Mouse (Mus musculus): ENCODE data around the gene Asprv1. TPM values are rescaled to one million over a fixed set of nuclear protein-coding genes. Genes with fewer than 3 reads are reported as not detected.

The Asprv1 gene
- 0.76 and 1.00 TPM in 2 replicates for polyA plus RNA-seq (2015; fragmentation: Nextera tagmentation; extraction: Ambion mirVana)

- Histone ChIP-seq H3K4me1 (replicated peaks) (no peaks in the 10 kb centered on the region), H3K36me3 (no peaks in the 10 kb centered on the region), H3K4me3 (no peak within 1 kb of the TSS), H3K9ac (no peak within 1 kb of the TSS), H3K9me3 (no peaks in the 10 kb centered on the region), H3K4me2 (no peak within 1 kb of the TSS), H3K27me3 (no peaks in the 10 kb centered on the region), H3K27ac (replicated peaks) (no peak within 1 kb of the TSS)
- WGBS, result 53% methylated on average over 10 of the region's 10 CpGs
- no peak for ATAC-seq (ENCODE audit: low FRiP score, low read depth)
Measured at GRCm38 (mm10) chr6:86627946-86628345, at the start of gene Asprv1. Asprv1 (plus strand) TSS chr6:86628164.

DNA sequence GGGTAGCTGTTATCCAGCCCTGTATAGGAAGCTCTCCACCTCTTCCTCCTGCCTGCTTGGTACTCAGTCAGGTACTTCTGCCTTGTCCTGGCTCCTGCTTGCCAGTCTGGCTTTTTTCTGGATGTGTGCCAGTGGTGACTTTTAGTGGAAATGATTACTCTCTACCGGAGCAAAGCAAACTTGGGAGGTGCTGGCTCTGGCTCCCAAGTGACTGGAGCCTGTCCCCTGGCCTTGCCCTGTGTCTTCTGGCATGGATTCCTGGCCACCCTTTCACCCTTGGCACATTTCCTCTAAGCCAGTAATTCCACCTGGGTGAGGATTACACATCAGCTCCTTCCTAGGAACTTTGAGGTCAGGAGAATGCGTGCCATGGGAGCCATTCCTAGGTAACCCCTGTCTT, 49.6 kb upstream of the Asprv1 start:
- Histone ChIP-seq H3K36me3 (no peaks in the 10 kb centered on the region), H3K4me2 (no peak overlapping the region), H3K4me3 (no peak overlapping the region), H3K9me3 (no peaks in the 10 kb centered on the region), H3K4me1 (replicated peaks) (no peaks in the 10 kb centered on the region), H3K9ac (no peak overlapping the region), H3K27me3 (no peaks in the 10 kb centered on the region), H3K27ac (replicated peaks) (no peak overlapping the region)
- ATAC-seq (ENCODE audit: low FRiP score, low read depth), result no peak
- 76% methylated on average over 2 of the region's 2 CpGs for WGBS

GRCm38 (mm10) chr6:86579066-86579784, 48.7 kb upstream of the Asprv1 start:
- H3K27ac ChIP-seq (replicated peaks), result peak overlapping the region; percentile 65; the same call in 1 of the 2 replicates
- WGBS, result 74% methylated on average over 2 of the region's 2 CpGs

DNA sequence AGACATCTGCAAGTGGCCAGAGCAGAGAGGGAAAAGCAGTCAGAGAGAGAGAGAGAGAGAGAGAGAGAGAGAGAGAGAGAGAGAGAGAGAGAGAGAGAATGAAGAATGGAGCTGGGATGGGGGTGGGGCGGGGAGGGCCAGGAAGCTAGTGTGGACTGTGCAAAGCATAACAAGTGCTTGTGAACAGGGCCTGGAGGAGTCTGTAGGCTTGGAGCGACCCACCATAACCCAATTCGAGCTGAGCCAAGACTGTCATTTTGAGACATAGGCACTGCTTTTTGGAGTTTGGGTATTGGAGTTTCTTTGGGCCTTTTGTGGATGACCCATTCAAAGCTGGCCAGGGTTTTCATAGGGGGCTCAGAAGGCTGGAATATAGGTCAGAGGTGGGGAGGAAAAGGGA, 48.0 kb upstream of the Asprv1 start:
- H3K4me1 ChIP-seq (replicated peaks), result peaks cover 12% of the 10 kb centered on the region
- H3K9me3 ChIP-seq, result no peaks in the 10 kb centered on the region
- H3K9ac ChIP-seq, result no peak overlapping the region
- H3K4me2 ChIP-seq, result no peak overlapping the region
- H3K27ac ChIP-seq (replicated peaks), result 0 out of 2 replicates have a peak overlapping the region, but pooled peaks have one; percentile 65
- no peaks in the 10 kb centered on the region for H3K27me3 ChIP-seq
- H3K4me3 ChIP-seq, result no peak overlapping the region
- no peaks in the 10 kb centered on the region for H3K36me3 ChIP-seq
- 83% methylated on average over 3 of the region's 3 CpGs for WGBS
- ATAC-seq (ENCODE audit: low FRiP score, low read depth), result no peak

More at GRCm38 (mm10) chr6:86579066-86579784, 48.7 kb upstream of the Asprv1 start:
- ATAC-seq (ENCODE audit: low FRiP score, low read depth), result no peak
- no peak overlapping the region for H3K4me2 ChIP-seq
- no peaks in the 10 kb centered on the region for H3K9me3 ChIP-seq
- no peaks in the 10 kb centered on the region for H3K36me3 ChIP-seq
- H3K27me3 ChIP-seq, result no peaks in the 10 kb centered on the region
- no peak overlapping the region for H3K4me3 ChIP-seq
- no peak overlapping the region for H3K9ac ChIP-seq
- H3K4me1 ChIP-seq (replicated peaks), result peaks cover 5% of the 10 kb centered on the region

DNA sequence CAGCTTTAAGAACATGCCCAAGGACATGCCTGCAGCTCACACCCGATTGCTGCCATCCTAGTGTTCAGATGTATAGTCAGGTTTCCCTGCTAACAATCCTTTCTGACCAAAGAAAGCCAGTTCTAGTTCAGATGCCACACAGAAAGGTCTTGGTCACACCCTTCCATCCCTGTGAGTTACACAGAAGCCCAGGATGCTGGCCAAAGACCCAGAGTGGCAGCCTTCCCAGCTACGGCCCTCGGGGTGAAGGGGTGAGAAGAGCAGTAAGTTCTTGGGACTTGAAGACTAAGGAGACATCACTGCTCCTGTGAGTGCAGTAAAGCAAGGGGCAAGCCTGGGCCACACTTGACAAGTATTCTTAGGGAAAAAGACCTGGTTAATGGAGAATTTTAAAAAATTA, 44.8 kb upstream of the Asprv1 start:
- 88% methylated on average over 3 of the region's 3 CpGs for WGBS
- no peaks in the 10 kb centered on the region for H3K27me3 ChIP-seq

DNA sequence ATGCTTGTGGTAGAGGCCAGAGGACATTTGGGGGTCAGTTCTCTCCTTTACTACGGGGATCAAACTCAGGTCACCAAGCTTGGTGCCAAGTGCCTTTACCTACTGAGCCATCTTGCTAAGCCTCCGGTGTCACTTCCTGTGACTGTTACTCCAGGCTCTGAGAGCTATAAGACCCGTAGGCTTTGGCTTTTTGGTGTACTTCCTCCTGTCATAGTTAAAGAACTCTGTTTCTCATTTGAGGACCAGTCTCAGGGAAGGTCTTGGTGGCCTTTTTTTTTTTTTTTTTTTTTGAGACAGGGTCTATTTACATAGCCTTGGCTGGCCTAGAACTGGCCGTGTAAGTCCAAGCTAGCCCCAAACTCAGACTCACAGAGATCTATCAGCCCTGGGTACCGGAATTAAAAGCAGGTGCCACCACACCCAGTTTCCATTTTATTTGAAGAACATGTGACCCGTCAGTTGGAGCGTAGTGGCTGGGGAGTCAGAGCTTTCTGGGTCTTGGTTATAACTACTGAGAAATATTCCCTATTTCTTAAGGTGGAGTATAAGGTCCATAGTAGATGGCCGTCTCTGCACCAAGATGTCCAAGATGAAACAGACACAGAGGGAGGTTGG, 44.3 kb upstream of the Asprv1 start:
- H3K9me3 ChIP-seq, result no peaks in the 10 kb centered on the region
- H3K4me1 ChIP-seq (replicated peaks), result peaks cover 25% of the 10 kb centered on the region
- 91% methylated on average over 8 of the region's 8 CpGs for WGBS
- no peaks in the 10 kb centered on the region for H3K27me3 ChIP-seq
- ATAC-seq (ENCODE audit: low FRiP score, low read depth), result no peak
- no peaks in the 10 kb centered on the region for H3K36me3 ChIP-seq
- H3K4me2 ChIP-seq, result peak overlapping the region; percentile 59; the same call in 1 of the 2 replicates
- 0 out of 2 replicates have a peak overlapping the region, but pooled peaks have one; percentile 23 for H3K9ac ChIP-seq
- no peak overlapping the region for H3K4me3 ChIP-seq
- peak overlapping the region; percentile 91 for H3K27ac ChIP-seq (replicated peaks)

More for the DNA sequence above, 44.8 kb upstream of the Asprv1 start:
- no peak for ATAC-seq (ENCODE audit: low FRiP score, low read depth)
- no peak overlapping the region for H3K27ac ChIP-seq (replicated peaks)
- no peak overlapping the region for H3K4me2 ChIP-seq
- no peaks in the 10 kb centered on the region for H3K36me3 ChIP-seq
- H3K4me1 ChIP-seq (replicated peaks), result peaks cover 25% of the 10 kb centered on the region
- no peak overlapping the region for H3K9ac ChIP-seq
- no peak overlapping the region for H3K4me3 ChIP-seq
- H3K9me3 ChIP-seq, result no peaks in the 10 kb centered on the region

DNA sequence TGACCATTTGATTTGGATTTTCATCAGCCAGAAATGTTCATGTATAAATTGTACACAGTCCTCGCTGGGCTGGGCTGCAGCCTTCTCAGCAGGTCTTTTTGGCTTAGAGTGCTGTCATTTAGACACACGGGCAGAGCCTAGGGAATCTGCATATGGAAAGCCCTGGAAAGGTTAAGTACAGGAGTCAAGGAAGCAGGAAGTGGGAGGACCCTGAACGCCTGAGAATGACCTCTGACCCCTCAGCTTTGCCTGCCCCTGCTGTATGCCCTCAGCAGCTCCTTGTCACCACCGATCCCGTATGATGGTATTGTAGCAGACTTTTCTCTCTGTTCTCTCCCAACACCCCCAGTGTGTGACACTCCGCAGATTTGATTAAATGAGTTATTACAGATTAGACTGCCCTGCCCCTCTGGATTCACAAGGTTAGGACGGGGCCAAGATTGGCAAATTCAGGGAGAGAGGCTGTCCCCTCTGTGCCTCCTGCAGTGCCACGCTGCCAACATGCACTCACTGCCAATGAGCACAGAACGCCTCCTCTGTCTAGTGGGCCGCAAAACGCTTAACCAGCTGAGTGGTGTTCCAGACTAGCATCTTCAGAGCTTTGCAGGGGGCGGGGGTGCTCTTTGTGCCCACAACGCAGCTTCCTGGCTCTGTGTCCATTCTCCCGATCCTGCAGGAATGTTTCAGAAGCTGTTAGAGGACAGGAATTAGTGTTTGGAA, 43.5 kb upstream of the Asprv1 start:
- peak overlapping the region; percentile 59 for H3K4me2 ChIP-seq
- H3K9ac ChIP-seq, result peak overlapping the region; percentile 23
- no peaks in the 10 kb centered on the region for H3K9me3 ChIP-seq
- WGBS, result 19% methylated on average over 14 of the region's 14 CpGs
- no peaks in the 10 kb centered on the region for H3K36me3 ChIP-seq
- H3K4me3 ChIP-seq, result peak overlapping the region; percentile 29
- peak overlapping the region; percentile 91 for H3K27ac ChIP-seq (replicated peaks)
- H3K27me3 ChIP-seq, result no peaks in the 10 kb centered on the region
- peaks cover 25% of the 10 kb centered on the region for H3K4me1 ChIP-seq (replicated peaks)
- peak; percentile 82 for ATAC-seq (ENCODE audit: low FRiP score, low read depth)

- peak overlapping the region; percentile 91 for H3K27ac ChIP-seq (replicated peaks)
- H3K4me2 ChIP-seq, result peak overlapping the region; percentile 59
- H3K27me3 ChIP-seq, result no peaks in the 10 kb centered on the region
- H3K9ac ChIP-seq, result peak overlapping the region; percentile 23
- peaks cover 25% of the 10 kb centered on the region for H3K4me1 ChIP-seq (replicated peaks)
- peak; percentile 91 for ATAC-seq (ENCODE audit: low FRiP score, low read depth)
- H3K36me3 ChIP-seq, result no peaks in the 10 kb centered on the region
- 3% methylated on average over 16 of the region's 16 CpGs for WGBS
- peak overlapping the region; percentile 29 for H3K4me3 ChIP-seq
- no peaks in the 10 kb centered on the region for H3K9me3 ChIP-seq
Measured at GRCm38 (mm10) chr6:86585070-86585600, 42.8 kb upstream of the Asprv1 start.

DNA sequence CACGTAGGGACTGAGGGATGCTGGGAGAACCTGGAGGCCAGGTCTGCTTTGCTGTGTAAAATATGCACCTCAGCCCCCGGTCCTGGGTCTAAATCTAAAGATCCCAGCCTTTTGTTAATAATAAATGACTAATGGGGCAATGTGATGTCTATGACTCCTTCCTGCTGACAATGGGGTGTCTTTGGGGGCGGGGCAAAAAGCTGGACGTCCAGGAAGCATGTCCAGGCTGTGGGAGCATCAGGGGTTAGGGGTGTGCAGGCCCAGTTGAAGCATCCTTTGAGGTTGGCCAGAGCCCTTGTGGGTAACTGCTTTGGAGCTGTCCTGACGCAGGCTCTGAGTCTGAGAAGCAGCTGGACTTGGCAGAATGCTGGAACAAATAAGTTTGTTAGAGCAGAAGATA, 41.9 kb upstream of the Asprv1 start:
- Histone ChIP-seq H3K27ac (replicated peaks) (peak overlapping the region; percentile 91), H3K27me3 (no peaks in the 10 kb centered on the region), H3K4me3 (no peak overlapping the region), H3K36me3 (no peaks in the 10 kb centered on the region), H3K9ac (no peak overlapping the region), H3K4me2 (no peak overlapping the region), H3K9me3 (no peaks in the 10 kb centered on the region), H3K4me1 (replicated peaks) (peaks cover 25% of the 10 kb centered on the region)
- 67% methylated on average over 5 of the region's 5 CpGs for WGBS
- ATAC-seq (ENCODE audit: low FRiP score, low read depth), result no peak

- Histone ChIP-seq H3K4me2 (no peak overlapping the region), H3K9me3 (no peaks in the 10 kb centered on the region), H3K27ac (replicated peaks) (no peak overlapping the region), H3K27me3 (no peaks in the 10 kb centered on the region), H3K4me1 (replicated peaks) (peaks cover 25% of the 10 kb centered on the region), H3K9ac (no peak overlapping the region), H3K4me3 (no peak overlapping the region), H3K36me3 (no peaks in the 10 kb centered on the region)
- 84% methylated on average over 6 of the region's 7 CpGs for WGBS
- ATAC-seq (ENCODE audit: low FRiP score, low read depth), result no peak
Measured at GRCm38 (mm10) chr6:86588429-86588828, 39.5 kb upstream of the Asprv1 start.

GRCm38 (mm10) chr6:86593146-86593897, 34.6 kb upstream of the Asprv1 start:
- no peak overlapping the region for H3K9ac ChIP-seq
- H3K4me3 ChIP-seq, result no peak overlapping the region
- no peaks in the 10 kb centered on the region for H3K4me1 ChIP-seq (replicated peaks)
- H3K27me3 ChIP-seq, result no peaks in the 10 kb centered on the region
- no peaks in the 10 kb centered on the region for H3K36me3 ChIP-seq
- no peak for ATAC-seq (ENCODE audit: low FRiP score, low read depth)
- WGBS, result 87% methylated on average over 10 of the region's 10 CpGs
- no peak overlapping the region for H3K27ac ChIP-seq (replicated peaks)
- H3K4me2 ChIP-seq, result no peak overlapping the region
- no peaks in the 10 kb centered on the region for H3K9me3 ChIP-seq

Data from hindbrain, embryonic 15.5 days (tissue).